Comparison of ENCODE assay signal across 8 mouse cellular contexts in the genomic region with DNA sequence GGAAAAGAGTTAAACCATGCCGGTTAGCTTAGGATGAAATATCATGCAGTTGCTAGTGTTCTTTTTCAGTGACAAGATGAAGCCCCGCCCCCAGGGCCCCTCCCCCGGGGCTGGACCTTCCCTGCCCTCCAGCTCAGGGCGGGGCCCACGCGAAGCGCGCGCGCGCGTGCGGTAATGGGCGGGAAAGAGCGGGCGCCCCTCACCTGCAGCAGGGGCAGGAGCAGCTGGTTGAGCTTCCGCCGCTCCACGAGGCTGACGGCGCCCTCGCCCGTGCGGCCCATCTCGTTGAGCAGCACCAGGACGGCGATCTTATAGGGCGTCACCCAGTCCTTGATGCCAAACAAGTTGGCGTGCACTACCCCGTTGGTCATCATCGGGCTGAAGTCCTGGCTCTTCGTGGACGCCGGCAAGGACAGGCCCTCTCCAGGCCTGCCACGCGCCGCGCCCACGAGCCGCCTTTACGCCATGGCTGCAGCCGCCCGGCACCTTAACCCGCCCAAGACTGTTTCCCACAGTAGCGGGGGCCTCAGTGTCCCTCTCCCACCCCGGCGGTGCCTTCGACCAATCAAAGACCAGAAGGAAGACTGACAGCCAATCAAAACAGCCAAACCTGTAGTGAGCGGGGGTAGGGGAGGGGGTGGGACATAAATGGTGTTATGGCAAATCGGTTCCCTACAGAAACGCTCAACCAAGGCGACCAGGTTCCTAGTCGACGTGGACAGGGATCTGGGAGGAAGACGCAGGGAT. TPM values are rescaled to one million over a fixed set of nuclear protein-coding genes. Genes with fewer than 3 reads are reported as not detected.
DNase-seq lines count a peak whose midpoint lies in the region; ATAC-seq and TF ChIP-seq lines count a peak whose summit lies in the region.

A gene (minus strand): TSS at position 563 of the 747 bp plus-strand sequence.

- H3K9me3 ChIP-seq in ES-E14 (ENCODE audit: control insufficient read depth, insufficient read depth, low read depth, low read length) = no peaks in the 10 kb centered on the region
- no peaks in the 10 kb centered on the region for H3K9me3 ChIP-seq in forebrain, embryonic 15.5 days

- no peaks in the 10 kb centered on the region for H3K4me1 ChIP-seq in ES-E14 (ENCODE audit: control insufficient read depth in 2 of 2, insufficient read depth in 2 of 2, low read length in 2 of 2, poor library complexity in 1 of 2)
- H3K4me1 ChIP-seq in forebrain, embryonic 15.5 days = peaks cover 19% of the 10 kb centered on the region
- H3K4me1 ChIP-seq in lung, adult 2 months (ENCODE audit: control insufficient read depth, insufficient read depth, low read length) = no peaks in the 10 kb centered on the region

- intact Hi-C loops in heart, postnatal 25 days (cut with DNase I) = loop anchor here (5.0 to 10.0 kb wide), 2 partner anchors 76 to 234 kb away; no protein-coding TSS in a partner anchor

- TF ChIP-seq CTCF in lung, adult 2 months (IDR thresholded peaks at IDR 0.05; ENCODE audit: insufficient read depth, low read length) = no peak

- DNase-seq in ES-E14 (ENCODE audit: low read depth, low spot score) = peak; percentile 97
- peak; percentile 94 for DNase-seq in cerebellum, adult 11-12 months
- peak; percentile 90 for DNase-seq in heart, postnatal 25 days (ENCODE audit: low spot score)
- peak; percentile 88 to 94 for DNase-seq in layer of hippocampus, adult 18-20 months (ENCODE audit: low spot score in 2 of 2)
- peak; percentile 86 for DNase-seq in lung, adult 2 months
- peak; percentile 86 to 95 for DNase-seq in thymus, adult 18-20 months

- H3K9ac ChIP-seq in ES-E14 (ENCODE audit: insufficient read depth, low read depth, low read length, poor library complexity, severe bottlenecking) = peak within 1 kb of the TSS; percentile 91
- peak within 1 kb of the TSS; percentile 87 for H3K9ac ChIP-seq in forebrain, embryonic 15.5 days (replicated peaks)

- in situ Hi-C loops in ES-E14 (cut with MboI; ENCODE audit: low sequenced_read_pairs in 2 of 2, unreplicated experiment in 2 of 2) = no loop called here

- H3K27me3 ChIP-seq in forebrain, embryonic 15.5 days = no peaks in the 10 kb centered on the region

- peak; percentile 71 for TF ChIP-seq POLR2A in lung, adult 2 months (IDR thresholded peaks at IDR 0.05; ENCODE audit: borderline replicate concordance, extremely low read depth, low read depth, low read length)

- under 1% methylated on average over 55 of the region's 55 CpGs for WGBS in forebrain, embryonic 15.5 days
- under 1% methylated on average over 55 of the region's 55 CpGs for WGBS in lung, adult 2 months

- peak within 1 kb of the TSS; percentile 71 for H3K27ac ChIP-seq in ES-E14 (ENCODE audit: insufficient read depth, low read depth, low read length, poor library complexity, severe bottlenecking)
- peak within 1 kb of the TSS; percentile 96 for H3K27ac ChIP-seq in forebrain, embryonic 15.5 days (replicated peaks)

- ATAC-seq in forebrain, embryonic 15.5 days (replicated peaks) = peak; percentile 100
- ATAC-seq in neutrophil, adult 5-6 weeks (ENCODE audit: extremely low read depth, insufficient number of reproducible peaks, low FRiP score, poor library complexity, severe bottlenecking) = peak; percentile 96

- peaks cover 21% of the 10 kb centered on the region for H3K36me3 ChIP-seq in ES-E14 (ENCODE audit: control insufficient read depth, insufficient read depth, low read length, poor library complexity, severe bottlenecking)
- H3K36me3 ChIP-seq in forebrain, embryonic 15.5 days = peaks cover 31% of the 10 kb centered on the region

- peak within 1 kb of the TSS; percentile 80 to 86 for H3K4me3 ChIP-seq in ES-E14 (ENCODE audit: insufficient read depth in 1 of 2, low read depth in 1 of 2, low read length in 2 of 2, poor library complexity in 1 of 2, severe bottlenecking in 1 of 2)
- H3K4me3 ChIP-seq in forebrain, embryonic 15.5 days = peak within 1 kb of the TSS; percentile 82
- peak within 1 kb of the TSS; percentile 98 for H3K4me3 ChIP-seq in lung, adult 2 months (replicated peaks; ENCODE audit: extremely low read depth, low read depth, low read length)

- peak within 1 kb of the TSS; percentile 56 for H3K4me2 ChIP-seq in forebrain, embryonic 15.5 days (replicated peaks)

TF ChIP-seq in ES-E14, 5 proteins besides CTCF, POLR2A, EP300 and RAD21:
- peak; percentile 82 for TF ChIP-seq HCFC1 (IDR thresholded peaks at IDR 0.05; ENCODE audit: borderline replicate concordance, insufficient read depth, low read length)
- no peak for TF ChIP-seq MAFK (IDR thresholded peaks at IDR 0.05; ENCODE audit: insufficient read depth, low read depth, low read length)
- TF ChIP-seq CHD2 (IDR thresholded peaks at IDR 0.05; ENCODE audit: low read depth, low read length) = peak; percentile 83
- TF ChIP-seq ZC3H11A (IDR thresholded peaks at IDR 0.05; ENCODE audit: borderline replicate concordance, low read depth, low read length) = no peak

RNA-seq across cellular contexts. Expression of the gene that starts here (rescaled TPM):
- 285 and 344 TPM in 2 replicates for total RNA-seq in ES-E14 (2012; rRNA removed)
- polyA plus RNA-seq in forebrain, embryonic 15.5 days (2015; fragmentation: Nextera tagmentation; extraction: Ambion mirVana) = 538 and 543 TPM in 2 replicates
- total RNA-seq in heart, postnatal 25 days (2021) = 100 to 1,000 TPM; 161 to 165 TPM
- total RNA-seq in layer of hippocampus, adult 18-20 months (2021) = 100 to 1,000 TPM; 196 to 200 TPM
- polyA plus RNA-seq in lung, adult 2 months (2012; rRNA removed) = 207 and 274 TPM in 2 replicates
- 205 and 210 TPM in 2 replicates for total RNA-seq in neutrophil, adult 5-6 weeks (2017)

Comparison
In these comparisons a context has a peak if more than half of its experiments do, and no peak if none do; other contexts are left out.
1. Peak in every context shown above with its lines: DNase-seq, ATAC-seq, H3K4me3 ChIP-seq and H3K27ac ChIP-seq.